In genomic region chr11:49083808-49084207, GRCm38 (mm10) we compare ENCODE assay signal across 1 mouse cellular context.
TF ChIP-seq lines count a peak whose summit lies in the region.

No protein-coding gene starts in this region.

TF ChIP-seq in MEL, 35 proteins besides CTCF, POLR2A, EP300 and RAD21:
- TF ChIP-seq SIN3A (IDR thresholded peaks at IDR 0.05; ENCODE audit: low read length), result peak; percentile 98
- 0 out of 2 replicates have a peak, but pooled peaks have one; percentile 5 for TF ChIP-seq SMC3 (IDR thresholded peaks at IDR 0.05; ENCODE audit: low read depth, low read length)
- TF ChIP-seq ZC3H11A (IDR thresholded peaks at IDR 0.05; ENCODE audit: low read depth, low read length), result no peak
- TF ChIP-seq ELF1 (IDR thresholded peaks at IDR 0.05; ENCODE audit: low read depth, low read length), result no peak
- TF ChIP-seq MYC (IDR thresholded peaks at IDR 0.05; ENCODE audit: low read depth, low read length), result peak; percentile 90
- peak; percentile 100 for TF ChIP-seq MYB (IDR thresholded peaks at IDR 0.05; ENCODE audit: low read depth, low read length)
- TF ChIP-seq GABPA (IDR thresholded peaks at IDR 0.05; ENCODE audit: low read depth, low read length), result no peak
- TF ChIP-seq UBTF (IDR thresholded peaks at IDR 0.05; ENCODE audit: borderline replicate concordance, insufficient read depth, low read depth, low read length), result no peak
- TF ChIP-seq MAX (IDR thresholded peaks at IDR 0.05; ENCODE audit: low read length), result peak; percentile 84
- no peak for TF ChIP-seq USF2 (IDR thresholded peaks at IDR 0.05; ENCODE audit: borderline replicate concordance in 1 of 2, insufficient read depth in 1 of 2, low read depth in 1 of 2, low read length in 2 of 2)
- TF ChIP-seq MAZ (IDR thresholded peaks at IDR 0.05; ENCODE audit: low read depth, low read length), result peak; percentile 82
- peak; percentile 91; the same call in 1 of the 2 replicates for TF ChIP-seq MXI1 (IDR thresholded peaks at IDR 0.05; ENCODE audit: low read depth, low read length)
- TF ChIP-seq POLR2AphosphoS2 (IDR thresholded peaks at IDR 0.05; ENCODE audit: low read length), result peak; percentile 92; the same call in 1 of the 2 replicates
- TF ChIP-seq POLR2AphosphoS5 (IDR thresholded peaks at IDR 0.05; ENCODE audit: borderline replicate concordance, low read depth, low read length), result no peak
- no peak for TF ChIP-seq NRF1 (IDR thresholded peaks at IDR 0.05; ENCODE audit: insufficient read depth, low read depth, low read length, poor library complexity, severe bottlenecking)
- TF ChIP-seq KAT2A (conservative IDR thresholded peaks at IDR 0.05; ENCODE audit: low read depth, low read length), result peak; percentile 59
- TF ChIP-seq TCF12 (IDR thresholded peaks at IDR 0.05; ENCODE audit: low read depth, low read length), result peak; percentile 95
- peak; percentile 62; the same call in 1 of the 2 replicates for TF ChIP-seq MEF2A (IDR thresholded peaks at IDR 0.05; ENCODE audit: extremely low read depth, insufficient replicate concordance, low read depth, low read length, poor library complexity, severe bottlenecking)
- 0 out of 2 replicates have a peak, but pooled peaks have one; percentile 58 for TF ChIP-seq MAFK (IDR thresholded peaks at IDR 0.05; ENCODE audit: borderline replicate concordance, low read depth, low read length)
- peak; percentile 48; the same call in 1 of the 2 replicates for TF ChIP-seq BHLHE40 (IDR thresholded peaks at IDR 0.05; ENCODE audit: borderline replicate concordance, low read depth, low read length)
- TF ChIP-seq CHD1 (IDR thresholded peaks at IDR 0.05; ENCODE audit: low read depth, low read length), result no peak
- peak; percentile 45 for TF ChIP-seq NELFE (IDR thresholded peaks at IDR 0.05; ENCODE audit: low read depth, low read length)
- no peak for TF ChIP-seq ZKSCAN1 (IDR thresholded peaks at IDR 0.05; ENCODE audit: low read depth, low read length)
- no peak for TF ChIP-seq E2F4 (IDR thresholded peaks at IDR 0.05; ENCODE audit: borderline replicate concordance, low read depth, low read length)
- peak; percentile 78; the same call in 1 of the 2 replicates for TF ChIP-seq JUND (IDR thresholded peaks at IDR 0.05; ENCODE audit: low read depth, low read length)
- TF ChIP-seq TAL1 (IDR thresholded peaks at IDR 0.05; ENCODE audit: low read length), result peak; percentile 67
- peak; percentile 45; the same call in 1 of the 2 replicates for TF ChIP-seq HCFC1 (IDR thresholded peaks at IDR 0.05; ENCODE audit: low read depth, low read length)
- TF ChIP-seq USF1 (IDR thresholded peaks at IDR 0.05; ENCODE audit: low read depth, low read length), result peak; percentile 36; the same call in 1 of the 2 replicates
- TF ChIP-seq RCOR1 (IDR thresholded peaks at IDR 0.05; ENCODE audit: low read depth, low read length), result peak; percentile 92
- peak; percentile 80 for TF ChIP-seq TBP (IDR thresholded peaks at IDR 0.05; ENCODE audit: low read depth, low read length)
- 0 out of 2 replicates have a peak, but pooled peaks have one; percentile 20 for TF ChIP-seq ZNF384 (IDR thresholded peaks at IDR 0.05; ENCODE audit: low read depth, low read length)
- peak; percentile 89 for TF ChIP-seq ZMIZ1 (IDR thresholded peaks at IDR 0.05; ENCODE audit: low read depth, low read length)
- TF ChIP-seq CHD2 (IDR thresholded peaks at IDR 0.05; ENCODE audit: low read length), result peak; percentile 44; the same call in 1 of the 2 replicates
- peak; percentile 97 for TF ChIP-seq ETS1 (IDR thresholded peaks at IDR 0.05; ENCODE audit: low read depth, low read length)
- peak; percentile 96 for TF ChIP-seq GATA1 (IDR thresholded peaks at IDR 0.05; ENCODE audit: low read depth, low read length)
